Mouse (Mus musculus): ENCODE results near the gene Gm13288. TPM values are rescaled to one million over a fixed set of nuclear protein-coding genes. Genes with fewer than 3 reads are reported as not detected.
"Not testable (repeated sequence)": the region's sequence is repeated elsewhere in the genome, so short reads cannot be mapped to it uniquely, and the experiment has no call there.

Gene Gm13288
- polyA plus RNA-seq, 1 experiment from 2014 or later: 0.15 TPM

DNA sequence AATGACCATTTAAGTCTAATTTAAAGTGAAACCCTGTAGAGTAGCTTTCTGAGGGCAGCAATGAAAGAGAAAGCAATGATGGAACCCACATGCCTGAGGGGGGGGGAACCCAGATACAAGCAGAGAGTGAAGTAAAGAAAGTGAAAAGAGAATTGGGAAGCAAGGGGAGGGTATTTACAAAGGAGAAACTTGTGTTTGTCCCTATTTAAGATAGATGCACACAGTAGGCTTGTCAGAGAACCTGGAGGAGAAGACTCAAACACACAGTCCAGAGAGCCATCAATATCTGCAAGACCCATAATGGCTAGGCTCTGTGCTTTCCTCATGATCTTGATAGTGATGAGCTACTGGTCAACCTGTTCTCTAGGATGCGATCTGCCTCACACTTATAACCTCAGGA is 14.3 kb downstream of the Gm13288 start, which contains the start of gene Ifna11:
Gene Ifna11 (plus strand): TSS at position 301 of the 400 bp plus-strand sequence.
- H3K27ac ChIP-seq: no peak within 1 kb of the TSS
- H3K27me3 ChIP-seq: 0 out of 2 replicates have a peak, but pooled peaks cover 2% of the 10 kb centered on the region
- no peak within 1 kb of the TSS for H3K9ac ChIP-seq
- WGBS: 88% methylated on average over 1 of the region's 1 CpGs
- no peak for ATAC-seq (ENCODE audit: low FRiP score)
- no peaks in the 10 kb centered on the region for H3K36me3 ChIP-seq (replicated peaks)
- H3K4me2 ChIP-seq: no peak within 1 kb of the TSS
- no peaks in the 10 kb centered on the region for H3K4me1 ChIP-seq
- H3K9me3 ChIP-seq: no peaks in the 10 kb centered on the region
- no peak within 1 kb of the TSS for H3K4me3 ChIP-seq (replicated peaks)

DNA sequence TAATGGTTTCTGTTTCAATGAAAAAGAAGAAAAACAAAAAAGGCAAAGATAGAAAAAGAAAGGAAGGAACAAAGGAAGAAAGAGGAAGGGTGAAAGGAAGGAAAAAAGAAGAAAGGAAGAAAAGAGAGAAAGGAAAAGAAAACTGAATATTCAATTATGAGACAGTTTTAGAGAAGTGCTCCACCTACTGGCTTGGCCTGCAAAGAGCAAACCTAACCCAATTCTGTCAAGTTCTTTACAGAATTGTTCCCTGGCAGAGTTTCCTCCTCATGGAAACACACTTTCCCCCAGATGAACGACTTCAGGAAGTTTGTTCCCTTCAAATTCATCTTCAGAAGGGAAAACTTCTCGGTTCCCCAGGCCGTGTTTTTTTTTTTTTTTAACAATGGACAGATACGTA is 17.7 kb downstream of the Gm13288 start:
- H3K36me3 ChIP-seq (replicated peaks): no peaks in the 10 kb centered on the region
- no peaks in the 10 kb centered on the region for H3K9me3 ChIP-seq
- WGBS: 28% methylated on average over 4 of the region's 4 CpGs
- H3K27ac ChIP-seq: no peak overlapping the region
- no peak overlapping the region for H3K4me2 ChIP-seq
- ATAC-seq (ENCODE audit: low FRiP score): no peak
- H3K4me3 ChIP-seq (replicated peaks): no peak overlapping the region
- no peaks in the 10 kb centered on the region for H3K27me3 ChIP-seq
- H3K4me1 ChIP-seq: no peaks in the 10 kb centered on the region
- H3K9ac ChIP-seq: no peak overlapping the region

DNA sequence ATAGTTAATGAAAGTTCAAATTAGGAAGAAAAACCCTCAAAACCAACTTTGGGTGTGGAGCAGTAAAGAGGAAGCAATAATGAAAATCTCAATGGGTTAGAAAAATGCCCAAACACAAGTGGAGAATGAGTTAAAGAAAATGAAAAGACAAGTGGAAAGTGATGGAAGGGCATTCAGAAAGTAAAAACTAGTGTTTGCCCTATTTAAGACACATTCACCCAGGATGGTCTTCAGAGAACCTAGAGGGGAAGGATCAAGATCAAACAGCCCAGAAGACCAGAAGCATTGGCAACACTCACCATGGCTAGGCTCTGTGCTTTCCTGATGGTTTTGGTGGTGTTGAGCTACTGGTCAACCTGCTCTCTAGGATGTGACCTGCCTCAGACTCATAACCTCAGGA is 21.8 kb downstream of the Gm13288 start, which contains the start of gene Ifna6:
Gene Ifna6 (plus strand): TSS at position 301 of the 400 bp plus-strand sequence.
- H3K36me3 ChIP-seq (replicated peaks); H3K9ac ChIP-seq: not testable (repeated sequence)

DNA sequence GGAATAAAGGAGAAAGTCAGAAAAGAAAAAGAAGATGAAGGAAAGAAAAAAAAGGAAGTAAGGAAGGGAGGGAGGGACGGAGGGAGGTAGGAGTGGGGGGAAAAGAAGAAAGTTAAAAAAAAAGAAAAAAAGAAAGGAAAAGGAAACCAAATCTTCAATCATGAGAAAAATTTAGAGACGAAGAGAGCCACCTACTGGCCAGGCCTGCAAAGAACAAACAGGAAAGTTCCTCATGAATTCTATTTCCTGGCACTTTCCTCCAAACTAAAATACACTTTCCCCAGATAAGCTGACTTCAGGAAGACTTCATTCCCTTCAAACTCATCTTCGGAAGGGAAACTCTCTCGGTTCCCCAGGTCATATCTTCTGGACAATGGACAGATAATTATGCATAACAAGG is 25.2 kb downstream of the Gm13288 start:
- 29% methylated on average over 4 of the region's 4 CpGs for WGBS
- Histone ChIP-seq H3K4me1 (no peaks in the 10 kb centered on the region), H3K36me3 (replicated peaks) (no peaks in the 10 kb centered on the region)

More for the DNA sequence above, 21.8 kb downstream of the Gm13288 start, which contains the start of gene Ifna6:
- not testable (repeated sequence) for H3K9me3 ChIP-seq; H3K27me3 ChIP-seq; H3K4me3 ChIP-seq (replicated peaks); H3K4me1 ChIP-seq; ATAC-seq (ENCODE audit: low FRiP score); H3K27ac ChIP-seq; H3K4me2 ChIP-seq

DNA sequence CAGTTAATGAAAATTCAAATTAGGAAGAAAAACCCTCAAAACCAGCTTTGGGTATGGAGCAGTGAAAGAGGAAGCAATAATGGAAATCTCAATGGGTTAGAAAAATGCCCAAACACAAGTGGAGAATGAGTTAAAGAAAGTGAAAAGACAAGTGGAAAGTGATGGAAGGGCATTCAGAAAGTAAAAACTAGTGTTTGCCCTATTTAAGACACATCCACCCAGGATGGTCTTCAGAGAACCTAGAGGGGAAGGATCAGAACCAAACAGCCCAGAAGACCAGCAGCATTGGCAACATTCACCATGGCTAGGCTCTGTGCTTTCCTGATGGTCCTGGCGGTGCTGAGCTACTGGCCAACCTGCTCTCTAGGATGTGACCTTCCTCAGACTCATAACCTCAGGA is 29.9 kb downstream of the Gm13288 start, which contains the start of gene Ifna5:
Gene Ifna5 (plus strand): TSS at position 301 of the 400 bp plus-strand sequence.
- not testable (repeated sequence) for ATAC-seq (ENCODE audit: low FRiP score); H3K27me3 ChIP-seq; H3K9ac ChIP-seq; H3K36me3 ChIP-seq (replicated peaks); H3K4me1 ChIP-seq; H3K4me3 ChIP-seq (replicated peaks); H3K4me2 ChIP-seq; H3K9me3 ChIP-seq; H3K27ac ChIP-seq
- 92% methylated on average over 1 of the region's 1 CpGs for WGBS

More for the DNA sequence above, 25.2 kb downstream of the Gm13288 start:
- no peak overlapping the region for H3K27ac ChIP-seq
- no peak overlapping the region for H3K4me2 ChIP-seq
- H3K9ac ChIP-seq: no peak overlapping the region
- no peaks in the 10 kb centered on the region for H3K27me3 ChIP-seq
- no peak for ATAC-seq (ENCODE audit: low FRiP score)
- no peak overlapping the region for H3K4me3 ChIP-seq (replicated peaks)
- no peaks in the 10 kb centered on the region for H3K9me3 ChIP-seq

DNA sequence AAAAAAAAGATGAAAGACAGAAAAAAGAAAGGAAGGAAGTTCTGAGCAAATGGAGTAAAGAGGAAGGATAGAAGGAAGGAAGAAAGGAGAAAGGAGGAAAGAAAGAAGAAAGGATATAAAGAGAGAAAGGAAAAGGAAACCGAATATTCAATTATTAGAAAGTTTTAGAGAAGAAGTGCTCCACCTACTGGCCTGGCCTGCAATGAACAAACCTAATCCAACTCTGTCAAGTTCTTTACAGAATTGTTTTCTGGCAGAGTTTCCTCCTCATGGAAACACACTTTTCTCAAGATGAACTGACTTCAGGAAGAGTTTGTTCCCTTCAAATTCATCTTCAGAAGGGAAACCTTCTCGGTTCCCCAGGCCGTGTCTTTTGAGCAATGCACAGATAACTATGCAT is 33.5 kb downstream of the Gm13288 start:
- no peaks in the 10 kb centered on the region for H3K9me3 ChIP-seq
- no peak overlapping the region for H3K4me3 ChIP-seq (replicated peaks)
- H3K9ac ChIP-seq: no peak overlapping the region
- ATAC-seq (ENCODE audit: low FRiP score): no peak
- whole genome bisulfite sequencing: 52% methylated on average over 3 of the region's 3 CpGs
- no peak overlapping the region for H3K27ac ChIP-seq
- no peaks in the 10 kb centered on the region for H3K4me1 ChIP-seq
- no peak overlapping the region for H3K4me2 ChIP-seq
- H3K27me3 ChIP-seq: no peaks in the 10 kb centered on the region
- no peaks in the 10 kb centered on the region for H3K36me3 ChIP-seq (replicated peaks)

DNA sequence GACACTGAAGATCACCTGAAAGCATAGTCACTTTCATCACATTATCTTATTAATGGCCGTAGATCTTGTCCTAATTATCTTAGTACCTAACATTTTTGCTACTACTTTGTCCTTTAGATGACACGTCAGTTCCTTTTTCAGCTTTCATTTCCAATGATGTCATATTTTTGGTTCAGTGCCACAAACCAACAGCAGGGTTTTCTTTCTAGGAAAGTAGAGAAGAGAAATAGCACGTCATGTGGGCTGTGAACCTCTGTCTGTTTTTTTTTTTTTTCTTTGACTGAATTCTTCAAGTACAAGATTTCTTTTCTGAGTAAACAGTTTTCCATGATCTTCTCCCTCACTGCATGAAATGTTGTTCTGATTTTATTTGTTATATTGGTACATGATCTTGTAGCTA is 34.7 kb downstream of the Gm13288 start:
- 76% methylated on average over 3 of the region's 3 CpGs for WGBS

DNA sequence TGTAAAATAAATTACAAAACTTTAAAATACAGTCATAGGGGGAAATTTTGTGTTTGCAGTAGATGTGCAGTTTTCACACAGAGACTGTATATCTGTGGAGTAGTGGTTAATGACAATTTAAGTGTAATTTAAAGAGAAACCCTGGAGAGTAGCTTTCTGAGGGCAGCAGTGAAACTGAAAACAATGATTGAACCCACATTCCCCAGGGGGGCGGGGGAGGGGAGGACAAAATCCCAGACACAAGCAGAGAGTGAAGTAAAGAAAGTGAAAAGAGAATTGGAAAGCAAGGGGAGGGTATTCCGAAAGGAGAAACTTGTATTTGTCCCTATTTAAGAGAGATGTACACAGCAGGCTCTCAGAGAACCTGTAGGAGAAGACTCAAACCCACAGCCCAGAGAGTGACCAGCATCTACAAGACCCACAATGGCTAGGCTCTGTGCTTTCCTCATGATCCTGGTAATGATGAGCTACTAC is 36.1 kb downstream of the Gm13288 start, which contains the start of gene Ifna4:
Gene Ifna4 (plus strand): TSS at position 424 of the 474 bp plus-strand sequence.
- H3K27ac ChIP-seq: no peak within 1 kb of the TSS
- H3K4me2 ChIP-seq: no peak within 1 kb of the TSS
- H3K9me3 ChIP-seq: no peaks in the 10 kb centered on the region
- no peak within 1 kb of the TSS for H3K9ac ChIP-seq
- no peak for ATAC-seq (ENCODE audit: low FRiP score)
- no peaks in the 10 kb centered on the region for H3K36me3 ChIP-seq (replicated peaks)
- H3K4me1 ChIP-seq: no peaks in the 10 kb centered on the region
- no peaks in the 10 kb centered on the region for H3K27me3 ChIP-seq
- 34% methylated on average over 2 of the region's 2 CpGs for WGBS
- no peak within 1 kb of the TSS for H3K4me3 ChIP-seq (replicated peaks)

More for the DNA sequence above, 34.7 kb downstream of the Gm13288 start:
- Histone ChIP-seq H3K9ac (no peak overlapping the region), H3K27me3 (no peaks in the 10 kb centered on the region), H3K4me1 (no peaks in the 10 kb centered on the region), H3K36me3 (replicated peaks) (no peaks in the 10 kb centered on the region), H3K4me3 (replicated peaks) (no peak overlapping the region), H3K9me3 (no peaks in the 10 kb centered on the region), H3K27ac (no peak overlapping the region), H3K4me2 (no peak overlapping the region)
- ATAC-seq (ENCODE audit: low FRiP score): no peak

DNA sequence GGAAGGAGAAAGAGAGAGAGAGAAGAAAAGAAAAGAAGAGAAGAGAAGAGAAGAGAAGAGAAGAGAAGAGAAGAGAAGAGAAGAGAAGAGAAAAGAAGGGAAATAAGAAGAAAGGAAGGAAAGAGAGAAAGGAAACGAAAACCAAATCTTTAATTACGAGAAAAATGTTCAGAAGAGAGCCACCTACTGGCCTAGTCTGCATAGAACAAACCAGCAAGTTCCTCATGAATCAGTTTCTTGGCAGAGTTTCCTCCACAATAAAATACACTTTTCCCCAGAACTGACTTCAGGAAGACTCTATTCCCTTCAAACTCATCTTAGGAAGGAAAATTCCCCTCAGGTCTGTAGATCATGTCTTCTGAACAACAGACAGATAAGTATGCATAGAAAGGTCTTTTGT is 40.0 kb downstream of the Gm13288 start:
- WGBS: 47% methylated on average over 2 of the region's 2 CpGs
- no peak for ATAC-seq (ENCODE audit: low FRiP score)

DNA sequence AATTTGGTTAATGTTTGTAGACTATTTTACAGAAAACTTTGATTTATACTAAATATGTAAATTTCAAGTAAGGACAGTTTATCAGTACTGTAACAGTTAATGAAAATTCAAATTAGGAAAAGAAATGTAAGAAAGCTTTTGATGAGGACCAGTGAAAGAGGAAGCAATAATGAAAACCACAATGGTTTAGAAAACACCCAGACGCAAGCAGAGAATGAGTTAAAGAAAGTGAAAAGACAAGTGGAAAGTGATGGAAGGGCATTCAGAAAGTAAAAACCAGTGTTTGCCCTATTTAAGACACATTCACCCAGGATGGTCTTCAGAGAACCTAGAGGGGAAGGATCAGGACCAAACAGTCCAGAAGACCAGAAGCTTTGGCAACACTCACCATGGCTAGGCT is 44.4 kb downstream of the Gm13288 start, which contains the start of gene Ifna1:
Gene Ifna1 (plus strand): TSS at position 390 of the 400 bp plus-strand sequence.
- no peaks in the 10 kb centered on the region for H3K36me3 ChIP-seq (replicated peaks)
- peaks cover 8% of the 10 kb centered on the region for H3K4me1 ChIP-seq

More for the DNA sequence above, 40.0 kb downstream of the Gm13288 start:
- no peak overlapping the region for H3K4me2 ChIP-seq
- H3K4me3 ChIP-seq (replicated peaks): no peak overlapping the region
- no peaks in the 10 kb centered on the region for H3K9me3 ChIP-seq
- H3K36me3 ChIP-seq (replicated peaks): no peaks in the 10 kb centered on the region
- no peak overlapping the region for H3K9ac ChIP-seq
- H3K27me3 ChIP-seq: no peaks in the 10 kb centered on the region
- no peak overlapping the region for H3K27ac ChIP-seq
- no peaks in the 10 kb centered on the region for H3K4me1 ChIP-seq

DNA sequence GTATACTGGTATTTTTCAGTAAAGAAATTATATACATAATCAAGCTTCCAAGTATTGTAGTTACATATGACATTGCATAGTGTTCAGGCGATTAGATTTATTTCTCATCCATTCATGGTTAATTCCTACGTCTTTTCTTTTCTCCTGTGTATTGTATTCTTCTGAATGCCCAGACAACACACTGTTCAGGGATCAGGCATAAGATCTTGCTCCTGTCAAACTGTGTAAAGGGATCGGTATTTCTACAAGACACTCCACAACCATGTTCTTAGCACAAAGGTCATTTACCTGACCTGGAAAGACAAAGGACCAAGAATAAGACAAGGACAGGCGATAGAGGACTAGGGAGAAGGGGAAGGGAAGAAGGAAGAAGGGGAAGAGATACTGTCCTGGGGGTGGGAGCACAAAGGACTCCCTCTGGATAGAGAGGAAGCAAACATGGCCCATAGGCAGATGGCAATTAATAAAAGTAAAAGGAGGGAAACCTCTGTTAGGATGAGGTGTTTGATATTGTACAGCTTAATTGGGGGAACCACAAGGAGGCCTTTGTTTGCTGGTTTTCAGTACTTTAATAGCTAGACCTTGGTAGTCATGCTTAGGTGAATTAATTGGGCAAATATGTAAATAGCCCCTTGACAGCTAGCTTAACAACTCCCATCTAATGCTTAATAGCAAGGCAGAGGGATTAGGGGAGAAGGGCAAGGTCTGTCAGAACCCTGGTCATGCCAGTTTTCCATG is 45.9 kb downstream of the Gm13288 start:
- Histone ChIP-seq H3K27ac (peak overlapping the region; percentile 61; the same call in 1 of the 2 replicates), H3K9ac (no peak overlapping the region), H3K4me2 (no peak overlapping the region), H3K4me1 (peaks cover 8% of the 10 kb centered on the region), H3K36me3 (replicated peaks) (no peaks in the 10 kb centered on the region), H3K9me3 (no peaks in the 10 kb centered on the region), H3K4me3 (replicated peaks) (no peak overlapping the region), H3K27me3 (no peaks in the 10 kb centered on the region)
- 14% methylated on average over 4 of the region's 4 CpGs for WGBS
- ATAC-seq (ENCODE audit: low FRiP score): peak; percentile 89; the same call in 1 of the 2 replicates

More for the DNA sequence above, 44.4 kb downstream of the Gm13288 start, which contains the start of gene Ifna1:
- Histone ChIP-seq H3K27ac (no peak within 1 kb of the TSS), H3K4me3 (replicated peaks) (no peak within 1 kb of the TSS), H3K9ac (no peak within 1 kb of the TSS), H3K9me3 (no peaks in the 10 kb centered on the region), H3K4me2 (no peak within 1 kb of the TSS), H3K27me3 (no peaks in the 10 kb centered on the region)
- 68% methylated on average over 1 of the region's 1 CpGs for WGBS
- no peak for ATAC-seq (ENCODE audit: low FRiP score)
